Mouse (Mus musculus) kidney, postnatal 25 days (tissue): ENCODE measurements around the gene Slc26a6.

Experiments
- DNase-seq, 2 experiments: peaks; one replicate each; pipeline ENCODE4 v3.0.0; 2021; ENCODE audit warnings: mixed read lengths in 2 of 2

Slc26a6 gene

DNA sequence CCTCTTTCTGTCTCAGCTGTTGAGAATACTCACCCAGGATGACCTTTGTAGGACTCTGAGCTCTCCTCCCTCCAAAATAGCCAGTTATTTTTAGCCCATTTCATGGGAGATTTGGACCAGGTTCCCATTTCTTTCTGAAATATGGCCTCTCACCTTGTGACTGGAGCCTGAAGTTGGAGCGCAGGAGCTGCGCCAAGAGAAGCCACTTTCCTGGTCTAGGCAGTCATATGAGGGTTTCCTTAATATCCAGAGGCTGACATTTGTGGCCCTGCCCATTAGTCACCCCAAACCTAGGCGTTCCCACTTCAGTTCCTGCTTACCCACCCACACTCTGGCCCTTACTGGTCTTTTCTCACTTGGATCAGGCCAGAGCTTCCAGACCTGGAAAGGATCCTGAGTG lies at the start of gene Slc26a6:
TSS of gene Slc26a6 (plus strand) at position 308 of the 400 bp plus-strand sequence.
- peak in 1 of 2 experiments; percentile 33 for DNase-seq

DNA sequence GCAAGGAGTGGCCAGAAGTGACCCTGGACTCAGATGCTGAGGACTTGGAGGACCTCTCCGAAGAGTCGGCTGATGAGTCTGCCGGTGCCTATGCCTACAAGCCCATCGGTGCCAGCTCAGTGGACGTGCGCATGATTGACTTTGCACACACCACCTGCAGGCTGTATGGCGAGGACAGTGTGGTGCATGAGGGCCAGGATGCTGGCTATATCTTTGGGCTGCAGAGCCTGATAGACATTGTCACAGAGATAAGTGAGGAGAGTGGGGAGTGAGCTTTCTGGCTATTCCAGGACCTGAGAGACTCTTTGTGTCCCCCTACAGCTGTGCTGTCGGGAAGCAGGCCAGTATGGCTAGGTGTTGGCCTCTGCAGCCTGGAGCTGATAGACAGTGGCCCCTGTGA lies 47.3 kb upstream of the Slc26a6 start:
- DNase-seq = no peak

DNA sequence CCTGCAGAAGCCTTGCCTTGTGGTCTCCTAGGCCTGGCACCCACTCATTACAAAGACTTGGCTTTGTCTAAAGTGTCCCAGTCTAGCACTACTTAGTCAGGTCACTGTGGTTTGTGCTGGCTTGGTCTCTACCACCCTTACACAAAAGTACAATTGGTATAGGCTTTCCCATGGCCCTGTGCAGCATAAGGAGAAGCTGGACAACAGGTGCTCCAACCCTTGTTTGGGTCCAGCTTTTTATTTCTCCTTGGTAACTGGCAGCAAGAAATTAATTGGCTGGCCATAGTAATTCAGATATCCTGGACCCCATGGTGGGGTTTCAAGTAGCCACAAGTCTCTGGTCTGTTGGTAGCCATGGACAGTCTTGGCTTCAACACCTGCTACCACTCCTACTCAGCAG lies 46.7 kb upstream of the Slc26a6 start:
- DNase-seq = no peak

DNA sequence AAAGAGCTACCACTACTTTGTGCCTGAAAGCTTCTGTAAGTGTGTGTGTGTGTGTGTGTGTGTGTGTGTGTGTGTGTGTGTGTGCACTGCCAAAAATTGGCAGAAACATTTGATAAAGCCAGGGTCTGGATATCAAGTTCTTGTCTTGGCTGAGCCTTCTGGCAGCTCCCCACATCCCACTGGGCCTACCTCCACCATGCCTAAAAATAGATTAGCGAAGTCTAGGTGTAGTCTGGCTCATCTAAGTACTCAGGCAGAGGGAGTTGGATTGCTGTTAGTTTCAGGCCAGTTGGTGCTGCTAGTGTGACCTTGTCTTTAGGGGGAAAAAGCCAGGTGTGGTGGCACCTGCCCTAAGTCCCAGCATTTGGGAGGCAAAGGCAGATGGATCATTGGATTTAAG lies 46.3 kb upstream of the Slc26a6 start:
- no peak for DNase-seq

- DNase-seq = no peak
Measured at GRCm38 (mm10) chr9:108807674-108808073, 45.4 kb upstream of the Slc26a6 start.

DNA sequence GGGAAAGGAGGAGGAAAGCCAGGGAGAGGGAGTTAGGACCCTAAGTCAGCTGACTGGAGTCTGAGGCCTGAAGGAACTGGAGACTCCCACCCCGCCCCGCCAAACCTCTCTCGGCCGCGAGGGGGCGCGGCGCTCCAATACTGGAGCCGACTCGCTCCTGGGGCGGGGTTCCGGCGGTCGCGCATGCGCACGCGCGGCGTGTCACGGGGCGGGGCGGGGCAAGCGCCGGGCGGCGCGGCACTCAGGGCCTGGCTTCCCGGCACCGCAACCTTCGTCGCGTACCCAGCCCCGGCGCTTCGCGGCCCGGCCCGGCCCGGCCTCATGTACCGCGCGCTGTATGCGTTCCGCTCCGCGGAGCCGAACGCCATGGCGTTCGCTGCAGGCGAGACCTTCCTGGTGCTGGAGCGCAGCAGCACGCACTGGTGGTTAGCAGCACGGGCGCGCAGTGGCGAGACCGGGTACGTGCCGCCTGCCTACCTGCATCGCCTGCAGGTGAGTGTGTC lies 44.9 kb upstream of the Slc26a6 start, which contains the start of gene Nckipsd:
TSS of gene Nckipsd (plus strand) at position 206 of the 503 bp plus-strand sequence.
- peak; percentile 95 for DNase-seq

DNA sequence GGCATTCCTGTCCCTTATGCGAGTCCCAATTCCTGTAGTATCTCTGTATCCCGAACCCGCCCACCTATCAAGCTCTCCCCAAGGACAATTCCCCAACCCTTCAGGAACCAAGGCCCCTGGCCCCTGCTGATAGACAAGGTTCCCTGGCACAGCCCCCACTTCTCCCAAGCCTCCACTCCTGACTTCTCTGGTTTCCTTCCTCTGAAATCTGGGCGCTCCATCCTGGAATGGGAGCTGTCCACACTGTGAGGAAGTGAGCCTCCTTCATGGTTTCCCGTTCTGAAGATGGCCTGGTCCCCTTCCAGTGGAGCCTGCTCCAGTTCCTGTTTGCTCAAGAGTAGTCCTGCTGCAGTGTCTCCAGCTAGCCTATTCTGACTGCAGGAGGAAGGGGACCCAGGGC lies 43.9 kb upstream of the Slc26a6 start:
- peak; percentile 46 to 77 for DNase-seq

DNA sequence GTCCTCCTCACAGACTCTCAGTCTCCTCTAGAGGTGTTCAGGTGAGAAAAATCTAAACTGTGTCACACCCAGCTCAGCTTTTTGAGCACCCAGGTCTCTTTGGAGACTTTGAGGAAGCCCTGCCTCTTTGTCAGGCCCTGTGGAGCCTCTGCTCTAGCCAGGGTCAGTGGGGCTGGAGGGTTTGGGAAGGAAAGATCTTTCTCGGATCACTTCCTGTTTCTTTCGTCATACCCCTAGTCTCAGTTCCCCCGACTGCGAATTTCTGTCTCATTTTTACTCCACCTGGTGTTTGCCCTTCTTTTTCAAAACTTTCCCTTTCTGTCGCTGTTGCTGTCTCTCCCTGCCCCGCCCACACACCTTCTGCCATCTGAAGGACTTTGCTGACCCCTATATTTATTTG lies 43.4 kb upstream of the Slc26a6 start:
- no peak for DNase-seq

DNA sequence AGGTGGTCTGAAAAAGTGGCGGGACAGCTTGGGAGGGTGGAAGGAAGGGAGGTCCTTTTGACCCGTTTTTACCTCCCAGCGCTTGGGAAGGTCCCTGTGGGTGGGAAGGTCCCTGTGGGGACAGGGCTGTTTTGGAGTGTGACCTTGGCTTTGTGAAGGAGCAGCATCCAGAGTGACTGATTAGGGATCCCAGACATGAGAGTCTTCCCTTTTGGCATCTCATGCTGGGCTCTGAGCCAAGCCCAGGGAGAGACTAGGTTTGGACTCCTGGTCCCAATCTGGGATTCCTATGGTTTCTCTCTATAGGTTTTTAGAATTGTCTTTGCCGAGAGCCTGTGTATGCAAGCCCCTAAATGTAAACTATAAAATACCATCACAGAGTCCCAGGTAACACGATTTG lies 42.6 kb upstream of the Slc26a6 start:
- DNase-seq = peak in 1 of 2 experiments; percentile 53

GRCm38 (mm10) chr9:108815557-108815956 lies 37.5 kb upstream of the Slc26a6 start:
- DNase-seq = peak in 1 of 2 experiments; percentile 45

DNA sequence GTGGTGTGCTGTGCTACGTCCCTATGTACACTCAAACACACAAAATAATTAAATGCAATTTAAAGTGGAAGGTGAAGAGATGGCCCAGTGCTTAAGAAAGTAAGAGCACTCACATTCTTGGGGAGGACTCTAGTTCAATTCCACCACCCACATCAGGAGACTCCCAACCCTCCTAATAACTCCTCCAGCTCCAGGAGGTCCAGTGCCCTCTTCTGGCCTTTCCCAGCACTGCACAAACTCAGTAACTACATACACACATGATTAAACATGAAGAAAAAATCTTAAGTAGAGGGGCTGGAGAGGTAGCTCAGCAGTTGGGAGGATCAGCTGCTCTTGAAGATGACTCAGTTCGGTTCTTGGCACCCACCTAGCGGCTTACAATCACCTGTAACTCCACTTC lies 33.6 kb upstream of the Slc26a6 start:
- peak; percentile 66 to 83 for DNase-seq

DNA sequence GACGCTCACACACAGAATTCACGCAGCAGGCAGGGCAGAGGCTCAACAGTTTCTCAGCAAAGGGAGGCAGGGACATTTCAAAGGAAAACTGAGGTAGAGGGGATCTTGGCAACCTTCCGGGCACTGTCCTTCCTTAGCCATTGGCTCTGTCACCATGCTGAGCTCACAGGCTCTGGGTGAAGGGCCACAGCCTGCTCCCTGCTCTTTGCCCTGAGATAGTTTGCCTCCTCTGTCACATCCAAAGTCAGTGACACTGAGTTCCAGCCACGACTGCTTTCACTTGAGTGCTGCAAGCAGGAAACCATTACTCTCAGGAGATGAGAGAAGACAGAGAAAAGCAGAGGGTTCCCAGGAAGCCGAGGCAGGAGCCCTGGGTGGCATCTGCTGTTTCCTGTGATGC lies 33.0 kb upstream of the Slc26a6 start:
- no peak for DNase-seq

- no peak for DNase-seq
Measured at GRCm38 (mm10) chr9:108824144-108824685, 28.9 kb upstream of the Slc26a6 start.

DNA sequence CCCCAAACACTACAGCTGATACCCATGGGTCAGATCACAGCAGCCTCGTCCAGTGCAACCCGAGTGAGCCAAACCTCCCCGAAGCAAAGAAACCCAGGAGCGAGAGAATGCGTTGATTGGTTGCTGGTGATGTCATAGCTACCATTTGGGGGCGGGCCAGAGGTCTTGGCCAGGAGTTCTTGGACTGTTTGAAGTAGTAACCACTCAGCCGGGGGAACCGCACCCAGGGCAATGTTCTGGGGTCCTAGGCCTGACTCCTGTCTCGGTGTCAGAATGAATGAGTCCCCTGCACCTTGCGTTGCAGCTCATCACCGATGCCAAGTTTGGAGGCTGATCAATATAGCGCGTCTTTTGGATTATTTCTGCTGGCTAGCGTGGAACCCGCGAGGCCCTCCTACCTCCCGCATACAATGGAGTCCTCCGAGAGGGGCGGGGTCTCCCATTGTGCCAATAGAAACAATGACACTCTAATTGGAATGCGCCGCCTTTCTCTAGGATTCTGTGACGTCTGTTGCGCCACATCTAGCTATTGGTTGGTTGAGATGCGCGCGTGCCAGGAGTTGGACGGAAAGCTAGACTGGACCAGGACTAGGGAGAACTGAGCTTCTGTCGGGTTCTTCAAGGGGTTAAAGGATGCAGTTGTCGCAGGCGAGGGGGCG lies 28.2 kb upstream of the Slc26a6 start:
- no peak for DNase-seq

GRCm38 (mm10) chr9:108825820-108826699 lies 27.0 kb upstream of the Slc26a6 start, which contains the start of gene Celsr3:
Celsr3 (plus strand) TSS chr9:108826320.
- DNase-seq = peak in 1 of 2 experiments; percentile 43

DNA sequence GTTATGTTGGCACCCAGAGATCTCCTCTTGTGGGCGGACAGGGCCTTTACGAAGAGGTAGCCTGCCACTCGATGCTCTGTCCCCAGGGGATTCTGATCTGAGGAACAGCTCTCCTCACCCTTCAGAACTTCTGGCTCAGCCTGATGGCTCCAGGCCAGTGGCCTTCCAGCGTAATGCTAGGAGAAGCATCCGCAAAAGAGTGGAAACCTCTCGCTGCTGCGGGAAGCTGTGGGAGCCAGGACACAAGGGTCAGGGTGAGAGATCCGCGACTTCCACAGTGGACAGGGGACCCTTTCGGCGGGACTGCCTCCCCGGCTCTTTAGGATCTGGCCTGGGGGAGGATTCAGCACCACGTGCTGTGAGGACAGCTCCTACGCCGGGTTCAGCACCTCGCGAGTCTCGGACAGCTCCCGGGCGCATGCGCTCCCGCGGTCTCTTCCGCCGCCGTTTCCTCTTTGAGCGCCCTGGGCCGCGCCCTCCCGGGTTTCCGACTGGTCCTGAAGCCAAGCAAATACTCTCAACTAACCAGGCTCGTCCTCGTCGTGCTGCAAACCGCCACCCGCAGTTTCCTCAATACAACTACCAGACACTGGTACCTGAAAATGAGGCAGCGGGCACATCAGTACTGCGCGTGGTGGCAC lies 26.3 kb upstream of the Slc26a6 start:
- peak; percentile 80 to 86 for DNase-seq

DNA sequence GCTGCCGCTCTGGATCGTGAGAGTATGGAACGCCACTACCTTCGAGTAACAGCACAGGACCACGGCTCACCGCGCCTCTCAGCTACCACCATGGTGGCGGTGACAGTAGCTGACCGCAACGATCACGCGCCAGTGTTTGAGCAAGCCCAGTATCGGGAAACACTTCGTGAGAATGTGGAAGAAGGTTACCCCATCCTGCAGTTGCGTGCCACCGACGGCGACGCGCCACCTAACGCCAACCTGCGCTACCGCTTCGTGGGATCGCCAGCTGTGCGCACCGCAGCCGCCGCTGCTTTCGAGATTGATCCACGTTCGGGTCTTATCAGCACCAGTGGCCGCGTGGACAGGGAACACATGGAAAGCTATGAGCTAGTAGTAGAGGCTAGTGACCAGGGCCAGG lies 25.6 kb upstream of the Slc26a6 start:
- peak in 1 of 2 experiments; percentile 33 for DNase-seq

DNA sequence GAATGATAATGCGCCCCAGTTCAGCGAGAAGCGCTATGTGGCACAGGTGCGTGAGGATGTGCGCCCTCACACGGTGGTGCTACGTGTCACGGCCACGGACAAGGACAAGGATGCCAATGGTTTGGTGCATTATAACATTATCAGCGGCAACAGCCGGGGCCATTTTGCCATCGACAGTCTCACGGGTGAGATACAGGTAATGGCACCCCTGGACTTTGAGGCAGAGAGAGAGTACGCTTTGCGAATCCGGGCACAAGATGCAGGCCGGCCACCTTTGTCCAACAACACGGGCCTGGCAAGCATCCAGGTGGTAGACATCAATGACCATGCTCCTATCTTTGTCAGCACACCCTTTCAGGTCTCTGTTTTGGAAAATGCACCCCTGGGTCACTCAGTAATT lies 25.2 kb upstream of the Slc26a6 start:
- no peak for DNase-seq

GRCm38 (mm10) chr9:108831637-108832036 lies 21.4 kb upstream of the Slc26a6 start:
- peak in 1 of 2 experiments; percentile 36 for DNase-seq

GRCm38 (mm10) chr9:108832390-108833108 lies 20.5 kb upstream of the Slc26a6 start:
- peak; percentile 94 to 96 for DNase-seq

- DNase-seq = peak; percentile 87 to 94
Measured at GRCm38 (mm10) chr9:108842989-108843388, 10.1 kb upstream of the Slc26a6 start.

- DNase-seq = no peak
Measured at GRCm38 (mm10) chr9:108845390-108845789, 7.7 kb upstream of the Slc26a6 start.
